Mouse (Mus musculus): Measurements from ENCODE around the gene Gch1.

- no peak for TF ChIP-seq CTCF (IDR thresholded peaks at IDR 0.05; ENCODE audit: low read depth, low read length)
- TF ChIP-seq GATA1 (IDR thresholded peaks at IDR 0.05; ENCODE audit: borderline replicate concordance, low read length): no peak
Measured at GRCm38 (mm10) chr14:47170499-47171109, 18.6 kb downstream of the Gch1 start.

Measured in G1E (cell line).